Mouse (Mus musculus): ENCODE data around the gene Hhat.

The Hhat gene

DNA sequence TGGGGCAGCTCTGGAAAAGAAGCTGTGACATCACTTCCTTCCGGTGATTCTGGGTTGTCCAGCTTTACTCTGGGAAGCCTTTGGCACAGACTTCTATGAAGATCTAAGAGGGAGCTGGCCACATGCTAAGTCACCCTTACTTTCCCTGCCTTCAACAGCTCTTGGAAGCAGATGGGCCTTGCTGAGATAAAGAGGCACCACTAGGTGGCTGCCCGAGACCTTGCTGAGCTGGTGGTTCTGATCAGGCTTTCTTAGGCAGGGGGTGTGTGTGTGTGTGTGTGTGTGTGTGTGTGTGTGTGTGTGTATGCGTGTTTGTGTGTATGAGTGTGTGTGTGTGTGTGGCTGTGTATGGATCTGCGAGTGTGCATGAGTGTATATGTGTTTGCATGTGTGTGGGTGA lies 13.4 kb upstream of the Hhat start:
- peak; percentile 48 for DNase-seq

DNA sequence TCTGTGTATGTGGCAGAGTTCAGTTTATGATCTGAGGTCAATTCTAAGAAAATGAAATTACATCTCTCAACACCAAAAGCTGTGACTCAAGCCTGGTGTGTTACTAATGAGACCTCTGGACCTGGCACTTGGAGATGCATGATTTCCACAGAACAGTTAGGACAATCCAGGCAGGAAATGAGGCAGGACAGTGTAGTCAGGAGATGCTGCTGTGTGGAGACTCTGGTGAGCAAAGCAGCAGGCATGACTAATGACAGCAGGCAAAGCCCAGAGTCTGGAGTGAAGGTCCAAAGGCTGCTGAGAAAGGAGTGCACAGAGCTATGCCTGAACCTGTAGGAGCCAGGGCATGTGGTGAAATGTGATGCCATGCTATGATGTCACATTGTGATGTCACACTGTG lies 10.2 kb upstream of the Hhat start:
- no peak for DNase-seq

DNA sequence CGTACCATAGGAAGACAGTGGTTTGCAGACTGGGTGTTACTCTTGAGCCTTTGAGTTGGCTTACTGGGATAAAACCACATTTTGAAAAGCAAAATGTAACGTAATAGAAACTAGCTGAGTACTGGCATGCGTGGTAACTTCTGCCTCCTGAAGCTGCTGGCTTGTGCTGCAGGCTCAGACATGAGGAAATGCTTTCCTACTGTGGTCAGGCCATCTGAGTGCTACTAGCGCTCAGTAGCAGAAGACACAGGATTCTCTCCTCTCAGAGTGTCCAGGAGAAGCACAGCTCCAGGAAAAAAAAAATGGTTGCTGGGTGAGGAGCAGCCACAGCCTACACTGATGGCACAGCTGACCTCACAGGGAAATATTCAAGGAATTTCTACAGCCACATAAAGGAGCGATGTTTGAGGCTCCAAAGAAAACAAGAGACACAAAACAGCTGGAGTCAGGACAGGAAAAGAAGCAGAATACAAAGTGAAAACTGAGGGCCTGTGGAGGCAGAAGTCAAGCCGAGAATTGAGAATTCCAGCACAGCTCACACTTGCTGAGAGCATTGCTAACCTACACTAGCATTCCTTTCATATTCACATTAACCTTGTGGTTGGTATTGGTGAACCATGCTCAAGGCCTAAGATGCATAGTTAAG lies 8.0 kb upstream of the Hhat start:
- no peak for DNase-seq

DNA sequence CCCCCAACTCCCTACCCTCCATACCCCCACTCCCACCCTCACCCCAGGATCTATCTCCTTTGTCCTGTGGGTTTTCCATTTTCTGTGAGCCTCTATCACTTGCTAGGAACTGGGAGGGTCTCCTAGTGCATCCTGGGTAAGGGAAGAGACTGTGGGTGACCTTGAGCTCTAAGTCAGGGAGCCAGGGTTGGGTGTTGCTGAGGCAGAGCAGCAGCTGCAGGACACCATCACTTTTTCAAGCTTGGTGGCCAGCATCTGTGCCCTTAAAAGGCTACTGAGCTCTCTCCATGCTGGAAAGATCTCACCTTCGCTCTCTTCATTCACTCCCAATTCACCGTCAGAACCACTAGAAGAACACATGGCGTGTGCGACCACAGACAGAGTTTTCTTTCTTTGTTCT lies 7.2 kb upstream of the Hhat start:
- DNase-seq = no peak

DNA sequence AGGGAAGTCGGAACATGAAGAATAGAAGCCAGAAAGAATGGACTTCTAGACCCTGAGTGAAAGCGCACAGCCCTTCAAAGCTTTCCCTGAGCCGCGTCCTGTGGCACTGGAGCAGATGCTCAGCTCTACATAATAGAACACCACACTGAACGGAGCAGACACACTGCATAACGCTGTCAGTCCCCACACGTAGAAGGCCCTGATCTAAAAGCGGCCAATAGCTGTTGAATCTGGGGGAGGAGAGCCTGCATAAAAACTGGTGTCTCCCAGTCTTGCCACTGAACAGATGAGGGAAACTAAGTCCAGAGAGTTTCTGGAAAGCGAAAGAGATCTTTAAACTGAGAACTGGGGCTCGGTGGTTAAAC lies 911 bp downstream of the Hhat start:
- no peak for DNase-seq

DNA sequence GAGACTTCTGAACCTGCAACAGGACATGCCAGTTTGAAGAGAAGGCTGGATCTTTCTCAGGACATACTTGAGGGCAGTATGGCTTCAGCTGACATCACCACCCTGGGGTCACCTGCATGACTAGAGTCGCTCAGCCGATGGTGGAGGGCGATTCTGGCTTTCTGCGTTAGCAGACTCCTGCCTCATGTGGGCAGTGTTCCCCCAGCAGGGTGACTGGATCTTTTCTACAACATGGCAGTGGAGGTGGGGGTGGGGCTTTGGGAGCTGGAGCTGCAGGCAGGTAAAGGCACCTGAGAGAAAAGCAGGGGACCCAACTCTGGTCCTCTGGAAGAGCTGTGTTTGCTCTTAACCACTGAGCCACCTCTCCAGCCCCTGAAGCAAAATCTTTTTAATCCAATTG lies 5.5 kb downstream of the Hhat start:
- DNase-seq = no peak

DNA sequence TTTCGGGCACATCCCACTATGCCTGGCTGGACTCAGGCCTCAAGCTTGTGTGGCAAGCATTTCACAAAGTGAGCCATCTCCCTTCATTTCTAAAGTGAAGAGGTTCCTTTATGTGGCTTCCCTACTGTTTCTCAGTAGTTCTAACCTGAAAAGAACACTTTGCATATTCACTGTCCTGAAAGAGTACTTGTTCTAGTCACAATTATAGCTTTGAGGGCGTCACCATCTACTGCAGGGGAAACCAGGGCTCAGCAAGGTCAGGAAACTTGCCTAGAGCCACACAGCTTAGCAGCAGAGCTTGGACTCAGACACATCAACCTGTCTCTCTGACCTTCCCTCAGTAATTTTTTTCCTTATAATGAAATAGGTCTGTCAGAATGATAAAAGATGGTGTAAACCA lies 6.5 kb downstream of the Hhat start:
- no peak for DNase-seq

DNA sequence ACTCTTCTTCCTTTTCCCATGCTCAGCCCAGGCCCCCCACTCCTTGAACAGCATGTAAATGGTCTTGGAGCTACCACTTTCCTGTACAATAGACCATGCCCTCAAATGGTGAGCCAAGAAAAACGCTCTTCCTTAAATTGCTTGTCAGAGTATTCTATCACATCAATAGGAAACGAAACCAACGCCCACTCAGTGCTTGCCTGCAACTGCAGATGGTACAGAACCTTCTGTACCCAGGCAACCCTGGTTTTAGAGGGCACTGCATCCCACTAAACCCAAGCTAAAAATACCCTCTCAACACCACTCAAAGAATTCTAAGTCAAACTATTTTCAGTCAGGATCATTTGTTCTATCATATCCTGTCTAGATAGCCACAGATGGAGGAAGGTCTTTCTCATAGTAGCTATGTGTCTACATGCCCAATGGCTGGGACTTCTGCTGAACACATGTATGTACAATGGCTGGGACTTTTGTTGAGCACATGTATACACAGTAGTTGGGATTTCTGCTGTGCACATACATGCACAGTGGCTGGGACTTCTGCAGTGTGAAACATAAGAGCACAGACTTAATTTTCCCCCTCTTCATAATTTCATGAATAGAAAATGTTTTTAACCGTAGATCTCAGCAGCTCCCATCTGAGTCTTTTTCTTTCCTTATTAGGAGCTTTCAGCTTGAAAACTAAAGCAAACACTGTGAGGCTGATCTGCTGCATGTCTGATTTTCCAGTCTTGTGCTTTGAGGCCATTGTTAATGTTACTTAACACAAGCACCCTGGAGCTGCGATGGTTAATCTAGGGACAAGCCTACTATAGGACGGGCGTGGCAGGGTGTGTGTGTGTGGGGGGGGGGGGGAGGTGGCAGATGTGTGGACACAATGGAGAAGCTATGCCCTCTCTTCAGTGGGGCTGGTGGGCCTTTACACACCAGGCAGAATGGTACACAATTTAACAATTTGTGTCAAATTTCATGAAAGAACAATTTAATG lies 7.8 kb downstream of the Hhat start:
- no peak for DNase-seq

DNA sequence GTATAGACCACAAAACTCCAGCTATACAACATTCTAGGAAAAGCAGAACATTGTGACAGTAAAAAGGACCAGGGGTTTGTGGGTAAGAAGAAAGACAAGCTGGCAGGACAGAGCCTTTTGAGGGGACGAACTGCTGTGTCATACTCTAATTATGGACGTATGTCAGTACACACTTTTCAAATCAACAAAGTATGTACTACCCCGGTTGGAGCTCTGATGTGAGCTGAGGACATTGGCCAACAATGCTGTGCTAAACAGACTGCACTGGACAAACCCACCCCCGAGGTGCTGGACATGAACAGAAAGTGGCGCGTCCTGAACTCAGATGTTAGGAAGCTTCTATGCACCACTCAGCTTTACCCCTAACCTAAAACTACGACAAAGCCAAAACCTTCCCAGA lies 14.3 kb downstream of the Hhat start:
- no peak for DNase-seq

DNA sequence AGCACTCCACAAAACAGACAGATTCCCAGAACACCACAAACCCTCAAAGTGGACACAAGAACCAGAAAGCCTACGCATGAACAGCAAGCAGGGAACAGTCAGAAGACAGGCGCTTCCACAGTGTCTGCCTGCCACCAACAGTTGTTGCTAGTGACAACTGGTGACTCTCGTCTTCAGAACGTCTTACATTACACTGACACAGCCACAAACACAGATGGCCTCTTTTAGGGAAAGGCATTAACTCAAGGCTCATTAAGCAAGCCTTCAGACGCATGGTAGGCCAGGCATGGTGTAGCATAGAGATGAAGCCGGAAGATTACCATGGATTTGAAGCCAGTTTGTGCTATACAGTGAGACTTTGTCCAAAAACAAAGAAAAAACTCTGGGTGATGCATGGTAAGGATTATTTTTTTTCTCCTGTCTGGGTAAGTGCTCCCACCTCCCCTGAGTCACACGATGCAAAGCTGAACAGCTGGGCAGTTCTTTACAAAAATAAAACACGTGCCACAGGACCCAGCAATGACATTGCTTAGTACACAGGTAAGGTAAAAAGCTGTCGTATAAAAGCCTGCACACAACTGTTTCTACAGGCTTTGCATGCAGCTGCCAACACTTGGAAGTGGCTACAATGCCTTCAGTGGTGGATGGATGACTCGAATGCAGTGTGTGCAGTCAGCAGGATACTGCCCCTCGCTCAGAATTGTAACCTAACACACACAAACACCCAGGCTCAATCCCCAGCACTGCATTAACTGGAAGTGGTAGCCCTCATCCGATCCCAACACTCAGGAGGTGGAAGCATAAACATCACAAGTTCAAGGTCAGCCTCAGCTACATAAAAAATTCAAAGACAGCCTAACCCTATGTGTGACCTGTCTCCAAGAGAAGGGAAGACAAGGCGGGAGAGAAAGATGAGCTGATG lies 15.1 kb downstream of the Hhat start:
- DNase-seq = no peak

DNA sequence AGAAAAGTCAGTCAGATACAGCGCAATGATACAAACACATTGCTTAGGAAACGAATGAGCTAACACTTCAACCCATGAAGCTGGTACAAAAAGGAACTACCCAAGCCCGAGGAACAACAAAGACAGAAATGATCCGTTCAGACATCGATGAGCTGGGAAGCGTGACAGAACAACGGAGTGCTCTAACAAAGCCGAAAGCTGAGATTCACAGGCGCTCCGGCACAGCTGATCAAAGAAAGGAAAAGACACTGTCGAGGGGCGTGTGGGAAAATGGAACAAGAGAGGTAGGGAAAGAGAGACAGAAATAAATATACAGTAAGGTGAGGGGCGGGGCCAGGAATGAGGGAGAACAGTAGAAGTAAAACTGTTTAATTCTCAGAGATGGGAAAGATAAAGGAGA lies 15.8 kb downstream of the Hhat start:
- no peak for DNase-seq

DNA sequence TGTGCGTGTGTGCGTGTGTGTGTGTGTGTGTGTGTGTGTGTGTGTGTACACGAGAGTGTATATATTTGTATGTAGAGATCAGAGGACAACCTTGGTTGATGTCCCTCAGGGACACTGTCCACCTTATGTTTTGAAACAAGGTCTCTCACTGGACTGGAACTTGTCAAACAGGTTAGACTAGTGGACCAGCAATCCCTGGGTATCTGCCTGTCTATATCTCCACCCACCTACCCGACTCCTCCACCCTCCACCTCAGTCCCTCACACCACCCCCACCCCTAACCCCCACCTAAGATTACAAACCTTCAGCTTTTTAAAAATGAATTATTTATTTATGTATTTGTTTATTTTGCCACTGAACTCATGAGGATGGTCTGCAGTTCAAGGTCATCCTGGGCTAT lies 16.8 kb downstream of the Hhat start:
- DNase-seq = no peak

DNA sequence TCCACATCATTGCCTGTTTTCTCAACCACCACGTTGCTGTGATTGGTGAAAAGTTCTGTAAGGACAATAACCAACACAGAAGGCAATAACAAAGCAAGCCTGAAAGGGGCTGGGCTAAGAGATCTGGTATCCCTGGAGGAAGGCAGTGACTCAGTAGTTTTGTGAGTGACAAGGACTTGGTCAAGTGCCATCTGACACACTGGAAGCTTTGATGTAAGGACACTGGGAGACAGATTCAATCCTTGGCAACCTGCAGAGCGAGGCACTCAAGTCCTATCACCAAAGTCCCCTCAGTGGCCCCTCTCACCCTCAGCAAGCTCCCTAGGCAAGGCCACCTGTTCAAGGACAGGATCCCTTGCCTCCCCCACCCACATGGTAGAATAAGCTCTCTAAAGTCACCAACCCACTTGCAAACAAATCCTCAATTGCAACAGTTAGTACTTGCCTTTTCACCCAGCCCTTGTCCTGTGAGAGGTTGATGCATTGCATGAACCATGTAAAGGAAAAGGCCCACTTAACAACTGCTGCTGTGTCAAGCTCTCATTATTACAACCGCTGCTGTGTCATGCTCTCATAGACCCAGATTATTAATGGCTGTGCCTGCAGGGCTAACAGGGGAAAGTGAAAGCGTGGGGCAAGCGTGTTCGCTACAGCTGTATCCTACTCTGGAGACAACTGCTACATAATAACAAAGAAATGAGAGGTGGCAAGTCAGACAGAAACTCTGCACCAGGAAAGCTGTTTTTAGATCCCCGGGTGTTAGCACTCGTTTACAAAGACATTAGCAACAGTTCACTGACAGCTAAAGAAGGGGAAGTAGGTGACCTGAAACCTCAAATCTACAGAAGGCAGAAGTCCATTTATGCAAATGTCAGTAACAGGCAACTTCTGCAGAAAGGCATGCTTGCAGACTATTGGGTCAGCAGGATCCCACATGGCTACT lies 18.1 kb downstream of the Hhat start:
- peak; percentile 32 for DNase-seq

DNA sequence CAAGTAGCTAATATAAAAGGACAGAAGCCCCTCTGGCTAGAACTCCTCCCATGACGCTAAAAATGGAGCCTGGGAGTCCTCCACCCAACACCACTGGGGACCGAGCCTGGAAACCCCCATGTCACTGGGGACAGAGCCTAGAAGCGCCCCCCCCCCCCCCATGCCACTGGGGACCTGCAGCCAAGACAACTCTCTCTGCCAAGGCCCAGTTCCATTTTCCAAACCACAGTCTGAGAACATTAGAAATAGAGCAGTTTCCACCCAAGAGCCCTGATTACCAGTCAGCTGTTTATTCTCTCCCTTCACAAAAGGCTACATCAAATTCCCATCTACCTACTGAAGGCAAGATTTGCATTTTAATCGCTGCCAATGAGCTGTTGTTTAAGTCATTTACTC lies 21.0 kb downstream of the Hhat start:
- no peak for DNase-seq

DNA sequence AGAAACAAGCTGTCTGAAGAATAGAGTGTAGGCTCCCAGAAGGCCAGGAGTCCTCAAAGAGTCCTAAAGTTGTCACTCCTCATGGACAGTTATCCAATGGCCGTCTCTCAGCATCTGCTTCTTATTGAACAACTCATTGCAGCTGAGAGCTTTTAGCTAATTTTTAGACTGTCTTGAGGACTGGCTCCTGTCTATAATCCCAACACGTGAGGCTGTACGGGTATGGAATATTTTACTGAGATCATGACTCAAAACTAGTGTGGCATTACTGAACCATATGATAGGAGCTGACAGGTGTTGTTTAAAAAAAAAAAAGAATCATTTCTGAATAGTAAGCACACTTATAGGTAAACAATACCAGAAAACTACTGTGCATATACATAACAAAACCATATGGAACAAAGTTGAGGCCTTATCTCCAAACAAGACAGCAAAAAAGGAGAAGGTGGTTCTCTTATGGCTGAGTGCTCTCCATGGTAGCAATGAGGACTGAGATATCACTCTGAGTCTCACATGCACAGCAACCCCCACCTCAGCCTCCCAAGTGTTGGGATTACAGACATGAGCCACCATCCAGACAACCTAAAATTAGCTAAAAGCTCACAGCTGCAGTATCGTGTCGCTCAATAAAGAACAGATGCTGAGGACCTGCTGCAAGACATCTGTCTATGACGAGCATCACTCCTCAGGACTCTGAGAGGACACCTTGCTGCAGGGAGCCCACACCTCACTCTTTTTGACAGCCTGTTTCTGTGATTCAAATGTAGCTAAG lies 21.6 kb downstream of the Hhat start:
- DNase-seq = no peak

DNA sequence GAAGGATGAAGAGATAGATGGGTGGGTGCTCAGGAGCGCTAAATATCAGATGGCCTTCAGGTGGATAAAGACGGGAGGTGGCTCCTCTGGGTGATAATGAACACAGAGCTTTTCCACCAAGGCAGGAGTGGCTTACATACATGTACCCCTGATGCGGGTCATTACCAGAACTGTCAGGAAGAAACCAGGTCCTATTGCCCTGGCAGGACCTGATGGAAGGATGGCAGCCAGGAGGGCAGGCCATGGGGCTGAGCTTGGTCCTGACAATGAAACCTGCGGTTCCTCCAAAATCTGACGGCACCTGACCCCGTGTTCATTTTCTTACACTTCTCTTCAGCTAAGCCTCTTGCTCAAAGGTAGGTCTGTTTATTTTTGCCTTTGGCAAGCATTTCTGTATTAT lies 24.8 kb downstream of the Hhat start:
- DNase-seq = no peak

DNA sequence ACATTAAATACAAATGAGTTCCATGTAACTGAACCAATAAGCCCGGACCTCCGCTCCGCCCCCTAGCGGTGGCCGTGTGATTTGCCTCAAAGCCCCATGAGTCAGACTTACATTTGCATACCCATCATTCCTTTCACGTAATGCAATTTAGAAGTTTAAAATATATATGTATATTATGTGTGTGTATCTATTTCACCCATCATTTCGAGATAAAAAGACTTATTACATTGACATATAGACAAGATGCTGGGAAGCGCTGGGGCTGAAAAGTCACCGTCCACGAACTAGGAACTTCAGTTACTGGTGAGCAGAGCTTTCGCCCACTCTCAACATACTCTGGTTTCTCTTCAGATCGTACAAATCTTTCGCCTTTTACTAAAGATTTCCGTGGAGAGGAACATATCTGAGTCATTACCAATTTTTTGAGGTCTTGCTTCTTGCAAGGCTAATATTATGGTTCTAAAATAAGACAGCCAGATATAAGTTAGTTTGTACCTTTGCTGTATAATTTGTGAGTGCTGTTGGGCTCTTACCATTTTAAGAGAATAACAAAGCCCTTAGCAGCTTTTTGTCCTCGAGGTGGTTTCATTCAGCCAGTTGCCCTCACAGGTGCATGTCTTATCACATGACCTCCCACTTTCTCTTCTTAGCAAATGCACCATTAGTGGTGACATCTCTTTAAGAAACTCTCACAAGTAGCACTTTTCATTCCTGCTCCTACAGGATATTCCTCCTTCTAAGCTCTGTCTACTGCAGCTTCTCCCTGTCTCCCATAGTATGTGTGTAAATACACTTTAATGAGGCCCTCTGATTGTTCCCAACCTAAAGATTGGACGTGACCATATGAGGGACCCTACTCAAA lies 25.6 kb downstream of the Hhat start:
- DNase-seq = peak; percentile 35

DNA sequence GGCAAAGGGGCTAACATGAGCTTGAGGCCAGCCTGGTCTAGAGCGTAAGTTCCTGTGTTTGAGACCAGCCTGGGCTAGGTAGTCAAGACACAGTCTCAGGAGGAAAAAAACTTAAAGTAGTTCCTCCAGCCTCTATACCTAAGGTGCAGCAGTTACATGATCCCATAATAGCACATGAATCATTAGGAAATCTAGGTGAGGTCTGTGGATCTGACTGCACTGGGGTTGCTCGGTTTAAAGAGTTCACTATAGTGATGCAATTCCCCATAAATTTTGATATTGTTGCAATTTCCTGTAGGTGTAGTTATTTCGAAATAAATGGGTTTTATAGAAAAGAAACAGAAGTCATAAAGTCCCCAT lies 26.2 kb downstream of the Hhat start:
- no peak for DNase-seq

DNA sequence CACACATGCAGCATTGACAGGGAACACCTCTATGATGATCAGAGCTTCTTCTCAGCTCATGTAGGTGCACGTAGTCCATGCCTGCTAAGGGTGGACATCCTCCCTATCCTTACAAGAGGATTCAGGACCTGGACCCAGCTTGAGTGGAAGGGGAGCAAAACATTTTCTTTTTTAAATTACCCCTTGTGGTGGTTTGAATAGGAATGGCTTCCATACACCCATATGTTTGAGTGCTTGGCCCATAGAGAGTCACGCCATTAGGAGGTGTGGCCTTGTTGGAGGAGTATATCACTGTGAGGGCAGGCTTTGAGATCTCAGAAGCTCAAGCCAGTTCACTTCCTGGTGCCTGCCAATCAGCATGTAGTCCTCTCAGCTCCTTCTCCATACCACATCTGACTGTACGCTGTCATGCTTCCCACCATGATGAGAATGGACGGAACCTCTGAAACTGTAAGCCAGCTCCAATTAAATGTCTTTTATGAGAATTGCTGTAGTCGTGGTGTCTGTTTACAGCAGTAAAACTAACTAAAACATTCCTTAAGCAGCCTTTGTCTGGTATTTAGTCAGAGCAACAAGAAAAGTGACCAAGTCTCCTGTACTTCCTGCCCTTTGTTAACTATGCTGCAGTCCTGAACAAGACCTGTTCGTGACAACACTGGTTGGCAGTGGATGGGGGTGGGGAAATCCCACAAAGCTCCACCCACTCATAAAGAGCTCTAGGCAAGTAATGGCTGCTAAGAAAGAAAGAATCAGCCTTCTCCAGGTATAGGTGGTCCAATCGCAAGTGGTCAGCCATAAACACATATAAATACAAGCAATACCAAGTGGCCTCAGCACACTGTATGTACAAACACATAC lies 28.4 kb downstream of the Hhat start:
- DNase-seq = no peak

DNA sequence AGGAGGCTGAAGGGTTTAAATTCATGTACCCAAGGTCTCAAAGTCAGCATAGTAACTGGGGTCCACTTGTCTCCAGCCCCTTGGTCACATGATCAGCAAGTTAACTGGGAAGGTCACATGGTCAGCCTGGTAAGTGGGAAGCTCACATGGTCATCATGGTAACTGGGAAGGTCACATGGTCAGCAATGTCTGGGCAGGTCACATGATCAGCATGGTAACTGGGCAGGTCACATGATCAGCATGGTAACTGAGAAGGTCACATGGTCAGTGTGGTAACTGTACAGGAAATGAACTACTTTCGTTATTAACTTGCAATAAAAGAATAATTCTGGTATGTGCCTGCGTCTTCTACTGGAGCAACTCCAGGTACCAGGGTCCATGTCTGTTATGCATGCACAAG lies 29.1 kb downstream of the Hhat start:
- no peak for DNase-seq

All from kidney, adult 18-20 months (tissue).